Mouse (Mus musculus) lung, postnatal 25 days (tissue): Measurements from ENCODE around the gene Cbwd1.

Experiments
- DNase-seq: peaks from one replicate; pipeline ENCODE4 v3.0.0; 2022; ENCODE audit warnings: low spot score

The Cbwd1 gene

DNA sequence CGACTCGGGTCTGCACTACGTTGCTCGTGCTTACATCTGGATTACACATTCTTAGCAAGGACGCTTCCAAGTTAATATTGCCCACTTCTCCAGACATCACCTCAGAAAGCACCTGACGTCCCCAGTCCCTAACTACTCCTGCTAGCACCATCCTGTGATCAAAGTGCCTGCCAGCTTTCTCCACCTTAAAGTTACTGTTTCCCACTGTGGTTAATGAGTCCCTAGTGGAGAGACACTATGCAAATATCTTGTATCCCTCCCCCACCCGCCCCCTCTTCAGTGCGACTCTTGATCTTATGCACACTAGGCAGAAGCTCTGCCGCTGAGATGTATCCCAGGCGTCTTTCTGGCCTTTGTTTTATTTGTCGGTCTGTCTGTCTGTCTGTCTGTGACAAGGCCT is 16.6 kb upstream of the Cbwd1 start:
- DNase-seq = no peak

GRCm38 (mm10) chr19:24972701-24973390 is 11.4 kb upstream of the Cbwd1 start:
- no peak for DNase-seq

DNA sequence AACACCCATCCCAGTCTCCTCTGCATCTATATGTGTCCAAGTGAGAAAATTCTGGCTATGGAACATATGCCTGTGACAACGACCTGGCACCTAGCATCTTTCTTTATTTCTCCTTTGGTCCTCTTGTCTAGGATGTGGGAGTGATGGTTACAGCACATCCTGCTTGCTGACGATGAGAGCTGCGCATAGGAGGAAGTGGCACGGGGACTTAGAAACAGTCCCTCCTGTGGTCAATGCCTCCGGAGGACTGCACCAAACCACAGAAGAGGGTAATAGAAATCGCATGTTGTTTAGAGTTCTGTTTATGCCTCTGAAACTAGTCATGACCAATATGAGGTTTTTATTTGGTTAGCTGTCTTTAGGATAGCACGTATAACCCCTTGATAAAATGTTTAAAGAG is 9.9 kb upstream of the Cbwd1 start:
- DNase-seq = peak; percentile 16

DNA sequence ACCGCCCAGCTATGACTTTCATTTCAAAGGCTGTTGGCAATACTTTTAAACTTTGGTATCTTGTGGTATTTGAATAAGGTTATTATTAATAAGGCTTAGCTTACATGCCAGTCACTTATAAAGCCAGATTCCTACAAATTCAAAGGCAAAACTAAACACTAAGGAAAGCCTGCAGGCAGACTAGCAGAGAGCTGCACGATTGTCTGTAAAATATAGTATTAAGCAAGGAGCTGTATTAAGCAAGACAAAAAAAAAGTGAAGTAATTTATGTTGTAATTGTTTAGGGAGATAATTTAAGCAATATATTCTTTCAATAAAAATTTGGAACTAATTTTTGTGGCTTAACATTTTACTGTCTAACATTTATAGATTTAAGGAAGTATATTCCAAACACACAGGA is 5.5 kb upstream of the Cbwd1 start:
- DNase-seq = no peak

- DNase-seq = no peak
Observed at GRCm38 (mm10) chr19:24966203-24966602, 4.8 kb upstream of the Cbwd1 start.

- peak; percentile 68 for DNase-seq
Observed at GRCm38 (mm10) chr19:24958531-24958930, 2.9 kb downstream of the Cbwd1 start.

GRCm38 (mm10) chr19:24945521-24946262 is 15.7 kb downstream of the Cbwd1 start:
- DNase-seq = no peak

DNA sequence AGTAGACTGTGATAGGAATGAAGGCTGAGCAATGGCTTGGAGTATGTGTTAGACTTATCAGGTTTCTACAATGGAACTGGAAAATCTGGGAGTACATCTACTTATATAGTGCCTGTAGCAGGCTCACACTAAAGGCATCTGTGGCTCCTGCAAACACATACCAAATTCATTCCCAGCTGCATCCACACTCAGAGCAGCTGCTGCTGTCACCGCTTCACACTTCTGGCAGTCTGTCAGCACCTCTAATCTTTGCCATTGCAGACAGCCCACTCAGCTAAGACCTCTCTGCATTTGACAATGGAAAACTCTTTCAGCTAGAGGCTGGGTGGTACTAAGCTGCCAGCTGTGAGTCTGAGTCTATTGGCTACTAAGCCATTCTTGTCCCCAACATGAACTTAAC is 24.3 kb downstream of the Cbwd1 start:
- DNase-seq = no peak

DNA sequence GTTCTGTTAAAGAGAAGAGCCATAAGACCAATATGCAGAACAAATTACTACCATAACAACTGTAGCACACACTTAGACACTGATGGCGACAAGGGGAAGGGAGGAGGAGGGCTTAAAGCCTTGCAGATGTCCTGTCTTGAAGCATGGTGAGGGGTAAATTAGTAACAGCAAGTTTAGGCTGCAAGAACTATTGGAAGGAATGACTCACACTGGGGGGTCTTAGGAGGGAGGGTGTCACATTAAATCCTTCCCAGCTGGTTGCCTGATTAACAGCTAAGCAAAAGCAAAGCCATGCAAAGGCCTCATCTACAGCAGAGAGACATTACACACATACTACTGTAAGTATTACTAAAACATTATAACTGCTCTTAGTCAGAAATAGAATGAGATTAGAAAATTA is 32.4 kb downstream of the Cbwd1 start:
- no peak for DNase-seq

DNA sequence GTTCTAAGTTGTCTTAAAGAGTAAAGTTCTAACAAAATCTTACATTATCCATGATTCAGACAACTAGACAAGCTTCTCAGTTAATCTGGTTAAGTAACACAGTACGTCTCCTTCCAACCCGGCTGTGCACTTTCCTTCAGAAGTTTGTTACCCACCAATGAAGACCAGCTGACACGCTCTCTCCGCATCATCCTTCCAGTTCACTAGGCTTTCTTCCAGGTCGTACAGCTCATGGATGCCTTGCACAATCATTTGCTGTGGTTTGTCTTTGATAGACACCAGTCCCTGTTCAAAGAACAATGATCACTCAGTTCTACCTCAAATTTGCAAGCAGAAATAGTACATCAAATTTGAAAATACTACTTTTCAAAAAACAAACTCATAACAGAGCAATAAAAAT is 40.5 kb downstream of the Cbwd1 start:
- DNase-seq = no peak

- DNase-seq = no peak
Observed at GRCm38 (mm10) chr19:24908385-24909155, 52.8 kb downstream of the Cbwd1 start.

DNA sequence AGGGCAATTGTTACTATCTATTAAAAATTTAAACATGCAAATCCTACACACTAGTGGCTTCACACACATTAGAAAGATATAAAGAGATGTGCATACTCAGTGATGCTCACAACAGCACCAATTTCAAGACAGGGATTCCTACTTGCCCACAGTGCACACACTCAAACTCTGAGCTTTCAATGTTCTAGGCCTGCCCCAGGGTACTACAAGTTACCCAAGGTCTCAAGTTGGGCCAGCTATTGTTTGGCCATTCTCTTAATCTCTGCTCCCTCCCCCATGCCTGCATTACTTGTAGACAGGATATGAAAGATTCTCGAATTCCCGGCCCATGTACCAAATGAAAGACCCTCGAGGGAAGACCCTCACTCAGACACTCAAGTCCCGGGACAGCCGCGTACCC is 53.8 kb downstream of the Cbwd1 start:
- DNase-seq = no peak

DNA sequence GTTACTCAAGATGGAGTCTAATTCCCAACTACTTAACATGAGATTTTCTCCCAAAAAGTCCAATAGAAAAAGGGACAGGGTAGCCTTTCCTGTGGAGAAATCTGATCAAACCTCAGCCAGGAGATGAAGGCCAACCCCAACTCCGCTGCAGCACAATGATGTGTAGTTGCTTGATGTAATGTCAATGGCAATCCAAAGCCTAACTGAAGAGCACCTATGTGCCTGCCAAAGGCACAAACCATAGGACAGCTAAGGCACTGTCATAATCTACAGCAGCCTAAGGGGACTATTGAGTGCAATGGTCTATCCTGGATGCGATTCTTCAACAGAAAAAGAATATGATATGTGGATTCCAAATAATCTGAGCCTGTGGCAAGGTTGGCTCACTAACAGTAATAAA is 58.6 kb downstream of the Cbwd1 start:
- no peak for DNase-seq

DNA sequence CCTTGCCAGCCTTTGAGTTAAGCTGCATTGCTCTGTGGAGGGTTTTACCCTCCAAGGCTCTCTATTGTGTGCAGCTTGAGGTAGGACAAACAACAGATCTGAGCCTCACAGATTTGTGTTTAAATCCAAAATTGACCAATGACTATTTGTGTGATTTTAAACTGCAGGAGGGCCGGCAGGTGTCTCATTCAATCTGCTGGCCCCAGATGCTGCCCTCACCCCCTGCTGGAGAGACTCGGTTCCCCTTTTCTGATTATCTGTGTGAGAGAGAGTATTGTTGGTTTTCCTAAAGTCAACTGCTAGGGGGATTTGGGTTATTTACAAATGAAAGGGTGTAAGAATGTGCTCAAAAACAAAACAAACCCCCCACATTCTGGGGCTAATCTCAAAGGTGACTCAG is 59.2 kb downstream of the Cbwd1 start:
- no peak for DNase-seq

DNA sequence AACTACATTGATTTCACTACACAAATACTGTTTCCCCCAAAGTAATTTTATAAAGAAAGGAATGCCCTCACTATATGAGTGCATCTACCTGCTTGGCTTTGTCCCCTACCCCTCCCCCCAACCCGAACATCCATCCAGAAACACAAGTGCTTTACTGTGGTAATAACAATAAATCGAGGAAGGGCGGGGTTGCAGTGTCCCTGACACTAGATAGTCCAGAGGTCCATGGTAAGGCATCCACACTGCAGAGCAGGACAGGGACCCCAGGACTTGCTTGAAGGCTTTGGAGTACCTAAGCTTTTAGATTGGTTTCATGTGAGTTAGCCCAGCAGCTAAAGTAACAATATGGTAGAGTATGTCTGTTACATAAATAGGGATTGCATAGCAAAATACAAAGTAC is 59.7 kb downstream of the Cbwd1 start:
- no peak for DNase-seq

- no peak for DNase-seq
Observed at GRCm38 (mm10) chr19:24900581-24901220, 60.7 kb downstream of the Cbwd1 start, which contains the start of gene Foxd4. Gene Foxd4 (minus strand): TSS chr19:24901197.

DNA sequence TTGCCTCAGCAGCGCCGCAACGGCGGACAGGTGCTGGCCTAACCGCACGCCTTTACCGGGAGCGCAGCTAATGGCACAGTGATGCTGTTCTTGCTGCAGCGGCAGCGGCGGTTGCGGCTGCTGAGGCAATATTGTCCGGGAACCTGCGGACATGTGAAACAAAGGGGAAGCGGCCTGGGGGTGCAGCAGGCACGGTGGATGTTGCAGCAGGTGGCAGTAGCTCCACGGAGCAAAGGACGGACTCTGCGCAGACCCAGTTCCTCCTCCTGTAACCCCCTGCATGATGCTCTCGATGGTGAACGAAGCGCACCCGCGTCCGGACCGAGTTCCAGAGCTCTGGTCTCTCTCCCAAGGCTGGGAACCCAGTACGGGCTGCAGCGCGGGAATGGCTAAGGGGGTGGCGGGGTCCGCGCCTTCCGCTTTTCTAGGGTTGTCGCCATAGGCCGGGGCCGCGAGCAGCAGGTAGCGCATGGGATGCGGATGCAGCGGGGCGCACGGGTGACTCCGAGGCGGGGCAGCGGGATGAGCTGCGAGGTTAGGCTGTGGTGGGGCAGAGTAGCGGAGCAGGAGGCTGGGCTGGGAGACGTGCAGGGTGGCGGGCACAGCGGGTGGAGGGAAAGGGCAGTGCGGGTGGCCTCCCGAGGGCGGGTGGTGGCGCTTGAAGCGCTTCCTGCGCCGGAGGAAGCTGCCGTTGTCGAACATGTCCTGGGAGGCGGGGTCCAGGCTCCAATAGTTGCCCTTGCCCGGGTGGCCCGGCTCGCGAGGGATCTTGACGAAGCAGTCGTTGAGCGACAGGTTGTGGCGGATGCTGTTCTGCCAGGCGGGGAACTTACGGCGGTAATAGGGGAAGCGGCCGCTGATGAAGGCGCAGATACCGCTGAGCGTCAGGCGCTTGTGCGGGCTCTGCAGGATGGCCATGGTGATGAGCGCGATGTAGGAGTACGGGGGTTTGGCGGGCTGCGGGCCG is 61.5 kb downstream of the Cbwd1 start:
- no peak for DNase-seq

DNA sequence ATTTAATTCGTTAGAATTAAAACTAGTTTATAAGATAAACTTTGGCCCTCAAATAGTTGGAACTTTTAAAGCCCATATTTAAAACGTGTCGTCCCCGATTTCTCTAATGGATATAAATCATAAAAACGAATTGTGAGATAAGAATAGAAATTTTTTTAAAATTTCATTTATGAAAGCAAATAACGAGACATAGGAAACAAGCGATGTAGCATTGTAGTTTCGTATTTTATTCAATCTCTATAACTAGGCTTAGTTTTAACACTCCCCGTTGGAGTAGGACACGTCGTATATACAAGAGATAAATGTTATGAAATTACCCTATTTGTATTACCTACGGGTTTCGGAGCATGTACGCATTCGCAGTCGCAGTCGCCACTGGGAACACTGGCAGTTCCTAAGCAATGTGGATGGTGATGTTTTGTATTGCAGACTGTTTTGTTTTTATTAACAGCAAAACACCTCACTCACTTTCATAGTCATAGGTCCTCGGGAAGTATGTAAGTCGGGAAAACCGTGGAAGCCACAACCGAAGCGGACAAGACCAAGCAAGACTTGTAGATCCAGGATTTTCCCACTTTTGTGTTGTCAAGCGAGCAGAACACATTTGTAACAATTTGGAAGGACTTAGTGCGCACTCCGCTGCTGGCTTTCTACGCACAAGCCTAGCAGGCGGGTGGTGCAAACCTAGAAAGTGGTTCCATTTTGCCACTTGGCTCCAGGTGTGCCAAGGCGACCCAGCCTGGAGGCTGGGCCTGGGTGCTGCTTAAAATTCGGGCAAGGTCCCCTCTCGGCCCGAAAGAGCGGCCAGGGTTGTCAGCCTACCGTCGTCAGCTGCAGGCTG is 62.5 kb downstream of the Cbwd1 start:
- DNase-seq = no peak

- DNase-seq = no peak
Observed at GRCm38 (mm10) chr19:24897896-24898736, 63.3 kb downstream of the Cbwd1 start.
